In the genomic region with DNA sequence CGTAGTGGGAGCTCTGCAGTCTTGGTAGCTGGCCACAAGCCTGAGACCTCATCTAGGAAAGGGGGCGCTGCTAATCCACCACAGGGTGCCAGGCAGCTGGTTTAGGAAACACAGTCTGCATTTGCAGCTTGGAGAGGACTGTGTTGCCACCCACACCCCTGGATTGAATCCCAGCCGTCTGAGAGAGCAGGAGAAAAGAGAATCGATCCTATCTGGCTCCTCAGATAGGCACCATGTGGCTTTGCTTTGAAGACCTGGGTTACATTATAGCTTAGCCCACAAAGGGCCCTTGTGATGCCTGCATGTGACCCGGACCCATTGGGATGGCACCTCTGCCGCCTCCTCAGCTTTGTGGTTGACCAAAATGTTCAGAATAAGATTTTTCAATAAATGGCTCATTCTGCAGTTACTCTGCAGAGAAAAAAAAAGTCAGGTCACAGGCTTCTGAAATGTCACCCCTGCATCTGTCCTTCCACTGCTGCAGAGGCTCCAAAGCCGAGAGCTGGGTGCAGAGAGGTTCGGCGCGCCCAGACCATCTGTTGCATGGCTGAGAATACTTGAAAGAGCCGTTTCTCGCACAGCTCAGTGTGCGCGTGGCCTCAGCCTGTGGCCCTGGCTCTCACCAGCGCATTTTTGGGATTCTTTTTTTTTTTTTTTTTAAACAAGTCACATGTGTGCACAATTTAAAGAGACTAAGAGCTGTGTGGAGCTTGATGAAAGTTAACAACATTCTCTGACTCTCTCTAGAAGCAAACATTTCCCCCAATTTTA, we compare ENCODE assay signal across 8 mouse cellular contexts.
DNase-seq lines count a peak whose midpoint lies in the region.
"Had no signal": no experiment of that assay in that cellular context is flagged by ENCODE, and none has a peak within 500 bp of the region (broad histone marks: within the 10 kb centered on the region; RNA-seq: fewer than 3 reads in every experiment).

No protein-coding gene starts in this region.

- 28% methylated on average over 15 of the region's 15 CpGs for WGBS in midbrain, embryonic 10.5 days

- no peaks in the 10 kb centered on the region for H3K36me3 ChIP-seq in midbrain, embryonic 10.5 days

- H3K27me3 ChIP-seq in midbrain, embryonic 10.5 days (ENCODE audit: low read depth, poor library complexity, severe bottlenecking): no peaks in the 10 kb centered on the region

- no peak overlapping the region for H3K4me3 ChIP-seq in midbrain, embryonic 10.5 days

- no peaks in the 10 kb centered on the region for H3K9me3 ChIP-seq in midbrain, embryonic 10.5 days (replicated peaks)

- H3K27ac ChIP-seq in midbrain, embryonic 10.5 days (replicated peaks): peak overlapping the region; percentile 85
- H3K27ac ChIP-seq: liver, embryonic 14.5 days had no signal

- peak; percentile 8 for DNase-seq in CD8-positive naive resting alpha-beta T cell, adult 2 months (ENCODE audit: low read depth in 2 of 2, low spot score in 2 of 2)
- peak; percentile 94 for DNase-seq in brain, adult 2 months (ENCODE audit: low read depth, low spot score)
- DNase-seq in frontal cortex, postnatal 14 days (ENCODE audit: low spot score in 2 of 2): peak; percentile 73 to 76
- peak; percentile 67 to 72 for DNase-seq in layer of hippocampus, postnatal 25 days (ENCODE audit: extremely low spot score in 1 of 2, low spot score in 1 of 2)
- DNase-seq in midbrain, embryonic 10.5 days (ENCODE audit: low spot score): peak; percentile 40
- peak; percentile 53 to 63 for DNase-seq in thymus, postnatal 10 days (ENCODE audit: low spot score in 2 of 2)
- no peak for DNase-seq in adrenal gland, adult 18-20 months (ENCODE audit: low spot score in 2 of 2)

- peaks cover 79% of the 10 kb centered on the region for H3K4me1 ChIP-seq in midbrain, embryonic 10.5 days

Comparison
In these comparisons a context has a peak if more than half of its experiments do, and no peak if none do; other contexts are left out.
1. DNase-seq: peak in CD8-positive naive resting alpha-beta T cell, adult 2 months (2 of 2), brain, adult 2 months (single experiment), frontal cortex, postnatal 14 days (2 of 2), layer of hippocampus, postnatal 25 days (2 of 2), midbrain, embryonic 10.5 days (single experiment) and thymus, postnatal 10 days (2 of 2); none in adrenal gland, adult 18-20 months (0 of 2).